In genomic region chr3:138096263-138097028, GRCm38 (mm10) we compare ENCODE assay signal across 19 mouse cellular contexts. TPM values are rescaled to one million over a fixed set of nuclear protein-coding genes. Genes with fewer than 3 reads are reported as not detected.
DNase-seq lines count a peak whose midpoint lies in the region; ATAC-seq and TF ChIP-seq lines count a peak whose summit lies in the region.
"Had no signal": no experiment of that assay in that cellular context is flagged by ENCODE, and none has a peak within 500 bp of the region (broad histone marks: within the 10 kb centered on the region; RNA-seq: fewer than 3 reads in every experiment).

No protein-coding gene starts in this region.

- H3K36me3 ChIP-seq in intestine, embryonic 16.5 days (ENCODE audit: control insufficient read depth, insufficient read depth, low read length) = 0 out of 2 replicates have a peak, but pooled peaks cover 3% of the 10 kb centered on the region
- no peaks in the 10 kb centered on the region for H3K36me3 ChIP-seq in intestine, embryonic 15.5 days
- peaks cover 6% of the 10 kb centered on the region; the same call in 1 of the 2 replicates for H3K36me3 ChIP-seq in midbrain, embryonic 13.5 days
- H3K36me3 ChIP-seq in midbrain, postnatal 0 days (ENCODE audit: insufficient read depth, low read length) = no peaks in the 10 kb centered on the region
- no peaks in the 10 kb centered on the region for H3K36me3 ChIP-seq in embryonic facial prominence, embryonic 15.5 days

- H3K9me3 ChIP-seq in intestine, embryonic 16.5 days (ENCODE audit: control insufficient read depth, low read length) = no peaks in the 10 kb centered on the region
- no peaks in the 10 kb centered on the region for H3K9me3 ChIP-seq in intestine, embryonic 15.5 days
- no peaks in the 10 kb centered on the region for H3K9me3 ChIP-seq in midbrain, embryonic 13.5 days
- no peaks in the 10 kb centered on the region for H3K9me3 ChIP-seq in midbrain, postnatal 0 days (ENCODE audit: low read length)
- H3K9me3 ChIP-seq in embryonic facial prominence, embryonic 15.5 days (replicated peaks) = no peaks in the 10 kb centered on the region

- no peak overlapping the region for H3K27ac ChIP-seq in intestine, embryonic 16.5 days (ENCODE audit: low read length)
- no peak overlapping the region for H3K27ac ChIP-seq in intestine, embryonic 15.5 days
- H3K27ac ChIP-seq in midbrain, embryonic 13.5 days = no peak overlapping the region
- H3K27ac ChIP-seq in midbrain, postnatal 0 days (ENCODE audit: low read depth, low read length) = no peak overlapping the region
- H3K27ac ChIP-seq in embryonic facial prominence, embryonic 15.5 days (replicated peaks) = peak overlapping the region; percentile 76
- H3K27ac ChIP-seq: liver, embryonic 14.5 days; macrophage had no signal

- TF ChIP-seq CTCF in midbrain, postnatal 0 days (IDR thresholded peaks at IDR 0.05) = no peak

- H3K4me3 ChIP-seq in intestine, embryonic 16.5 days (ENCODE audit: low read length) = no peak overlapping the region
- H3K4me3 ChIP-seq in intestine, embryonic 15.5 days (replicated peaks) = no peak overlapping the region
- H3K4me3 ChIP-seq in midbrain, embryonic 13.5 days (replicated peaks) = no peak overlapping the region
- no peak overlapping the region for H3K4me3 ChIP-seq in midbrain, postnatal 0 days (ENCODE audit: low read depth, low read length)
- H3K4me3 ChIP-seq in embryonic facial prominence, embryonic 15.5 days (replicated peaks) = no peak overlapping the region

- ATAC-seq in intestine, embryonic 16.5 days = 0 out of 2 replicates have a peak, but pooled peaks have one; percentile 9
- ATAC-seq in intestine, embryonic 15.5 days = no peak
- ATAC-seq in midbrain, embryonic 13.5 days = peak; percentile 22; the same call in 1 of the 2 replicates
- ATAC-seq in midbrain, postnatal 0 days (ENCODE audit: low FRiP score) = no peak
- ATAC-seq in embryonic facial prominence, embryonic 15.5 days (ENCODE audit: insufficient number of reproducible peaks, low FRiP score, low TSS enrichment, low read depth) = no peak
- no peak for ATAC-seq in megakaryocyte-erythroid progenitor cell, adult 5-6 weeks (replicated peaks; ENCODE audit: low FRiP score, low TSS enrichment, poor library complexity, severe bottlenecking)

- peaks cover 7% of the 10 kb centered on the region; the same call in 1 of the 2 replicates for H3K4me1 ChIP-seq in intestine, embryonic 16.5 days (ENCODE audit: control insufficient read depth, insufficient read depth, low read length)
- H3K4me1 ChIP-seq in intestine, embryonic 15.5 days (replicated peaks) = no peaks in the 10 kb centered on the region
- H3K4me1 ChIP-seq in midbrain, embryonic 13.5 days (replicated peaks) = peaks cover 8% of the 10 kb centered on the region
- H3K4me1 ChIP-seq in midbrain, postnatal 0 days (ENCODE audit: insufficient read depth, low read length) = 0 out of 2 replicates have a peak, but pooled peaks cover 3% of the 10 kb centered on the region
- H3K4me1 ChIP-seq in embryonic facial prominence, embryonic 15.5 days = peaks cover 22% of the 10 kb centered on the region

- WGBS in intestine, embryonic 16.5 days = 84% methylated on average over 19 of the region's 19 CpGs
- 85% methylated on average over 19 of the region's 19 CpGs for WGBS in intestine, embryonic 15.5 days
- WGBS in midbrain, embryonic 13.5 days = 87% methylated on average over 19 of the region's 19 CpGs
- WGBS in midbrain, postnatal 0 days = 85% methylated on average over 19 of the region's 19 CpGs
- 81% methylated on average over 19 of the region's 19 CpGs for WGBS in embryonic facial prominence, embryonic 15.5 days

- no peak overlapping the region for H3K9ac ChIP-seq in intestine, embryonic 16.5 days (ENCODE audit: low read depth, low read length)
- no peak overlapping the region for H3K9ac ChIP-seq in intestine, embryonic 15.5 days
- H3K9ac ChIP-seq in midbrain, embryonic 13.5 days (replicated peaks) = no peak overlapping the region
- no peak overlapping the region for H3K9ac ChIP-seq in midbrain, postnatal 0 days (replicated peaks; ENCODE audit: low read length, poor library complexity, severe bottlenecking)
- no peak overlapping the region for H3K9ac ChIP-seq in embryonic facial prominence, embryonic 15.5 days
- H3K9ac ChIP-seq: liver, embryonic 14.5 days had no signal

- no peaks in the 10 kb centered on the region for H3K27me3 ChIP-seq in intestine, embryonic 16.5 days (replicated peaks; ENCODE audit: control insufficient read depth, insufficient read depth, low read length)
- H3K27me3 ChIP-seq in intestine, embryonic 15.5 days (replicated peaks) = no peaks in the 10 kb centered on the region
- H3K27me3 ChIP-seq in midbrain, embryonic 13.5 days = no peaks in the 10 kb centered on the region
- H3K27me3 ChIP-seq in midbrain, postnatal 0 days (ENCODE audit: insufficient read depth, low read length) = no peaks in the 10 kb centered on the region
- no peaks in the 10 kb centered on the region for H3K27me3 ChIP-seq in embryonic facial prominence, embryonic 15.5 days

- peak; percentile 71 for DNase-seq in adrenal gland, adult 2 months
- no peak for DNase-seq in adrenal gland, postnatal 25 days
- no peak for DNase-seq in midbrain, postnatal 0 days (ENCODE audit: low spot score)
- DNase-seq: cerebellum, adult 9-10 months; heart, adult 11 months; heart, postnatal 4 days; kidney, adult 11 months; kidney, postnatal 25 days; right cerebral cortex, adult 18-20 months; thymus, postnatal 25 days had no signal

- no peak overlapping the region for H3K4me2 ChIP-seq in intestine, embryonic 16.5 days (ENCODE audit: low read depth, low read length)
- no peak overlapping the region for H3K4me2 ChIP-seq in intestine, embryonic 15.5 days (replicated peaks)
- no peak overlapping the region for H3K4me2 ChIP-seq in midbrain, embryonic 13.5 days (replicated peaks)
- no peak overlapping the region for H3K4me2 ChIP-seq in midbrain, postnatal 0 days (ENCODE audit: low read depth, low read length, poor library complexity, severe bottlenecking)
- no peak overlapping the region for H3K4me2 ChIP-seq in embryonic facial prominence, embryonic 15.5 days (replicated peaks)

RNA-seq across cellular contexts. Expression of gene Gm5105, which starts 29.3 kb away (rescaled TPM):
- not detected for total RNA-seq in adrenal gland, adult 2 months (2021)
- polyA plus RNA-seq in adrenal gland, adult 2 months (2012; rRNA removed) = not detected in 2 replicates
- total RNA-seq in adrenal gland, postnatal 25 days (2021) = not detected in 2 replicates
- polyA plus RNA-seq in intestine, embryonic 16.5 days (2015; fragmentation: Nextera tagmentation; extraction: Ambion mirVana) = 0.17 TPM in 1 of 2 replicates, not detected in the other
- polyA plus RNA-seq in intestine, embryonic 15.5 days (2015; fragmentation: Nextera tagmentation; extraction: Ambion mirVana) = 0.24 and 0.31 TPM in 2 replicates
- not detected in 2 replicates for polyA plus RNA-seq in midbrain, embryonic 13.5 days (2015; fragmentation: Nextera tagmentation; extraction: Ambion mirVana)
- not detected in 2 replicates for total RNA-seq in midbrain, postnatal 0 days (2014; rRNA removed)
- 0.11 and 0.12 TPM in 2 replicates for polyA plus RNA-seq in midbrain, postnatal 0 days (2015; fragmentation: Nextera tagmentation; extraction: Ambion mirVana)
- polyA plus RNA-seq in embryonic facial prominence, embryonic 15.5 days (2015; fragmentation: Nextera tagmentation; extraction: Ambion mirVana) = 0.17 and 0.35 TPM in 2 replicates
- total RNA-seq in megakaryocyte-erythroid progenitor cell, adult 5-6 weeks (2014; fragmentation: Nextera tagmentation) = not detected in 2 replicates
- not detected in 2 replicates for total RNA-seq in megakaryocyte-erythroid progenitor cell, adult 5-6 weeks (2017)
- polyA plus RNA-seq: liver, embryonic 14.5 days; macrophage; spleen, adult 2 months had no signal

RNA-seq across cellular contexts. Expression of gene 1110002E22Rik, which starts 31.6 kb away (rescaled TPM):
- total RNA-seq in adrenal gland, adult 2 months (2021) = under 1 TPM in 1 of 2 experiments, not detected in 1; 0.06 TPM
- 0.01 TPM in 1 of 2 replicates, not detected in the other for polyA plus RNA-seq in adrenal gland, adult 2 months (2012; rRNA removed)
- 0.09 and 0.10 TPM in 2 replicates for total RNA-seq in adrenal gland, postnatal 25 days (2021)
- 0.15 and 0.18 TPM in 2 replicates for polyA plus RNA-seq in intestine, embryonic 16.5 days (2015; fragmentation: Nextera tagmentation; extraction: Ambion mirVana)
- polyA plus RNA-seq in intestine, embryonic 15.5 days (2015; fragmentation: Nextera tagmentation; extraction: Ambion mirVana) = 0.14 and 0.18 TPM in 2 replicates
- polyA plus RNA-seq in midbrain, embryonic 13.5 days (2015; fragmentation: Nextera tagmentation; extraction: Ambion mirVana) = 0.03 and 0.05 TPM in 2 replicates
- total RNA-seq in midbrain, postnatal 0 days (2014; rRNA removed) = 0.11 and 0.24 TPM in 2 replicates
- 0.04 and 0.05 TPM in 2 replicates for polyA plus RNA-seq in midbrain, postnatal 0 days (2015; fragmentation: Nextera tagmentation; extraction: Ambion mirVana)
- polyA plus RNA-seq in embryonic facial prominence, embryonic 15.5 days (2015; fragmentation: Nextera tagmentation; extraction: Ambion mirVana) = 1.9 and 2.8 TPM in 2 replicates
- total RNA-seq in megakaryocyte-erythroid progenitor cell, adult 5-6 weeks (2014; fragmentation: Nextera tagmentation) = not detected in 2 replicates
- total RNA-seq in megakaryocyte-erythroid progenitor cell, adult 5-6 weeks (2017) = not detected in 2 replicates
- total RNA-seq: monocyte, adult 5-6 weeks had no signal
- polyA plus RNA-seq: macrophage had no signal

RNA-seq across cellular contexts. Expression of gene Trmt10a, which starts 46.8 kb away (rescaled TPM):
- total RNA-seq in adrenal gland, adult 2 months (2021) = 10 to 100 TPM in 1 of 2 experiments, 1 to 10 TPM in 1; 9.8 to 11.0 TPM
- polyA plus RNA-seq in adrenal gland, adult 2 months (2012; rRNA removed) = 0.69 and 1.4 TPM in 2 replicates
- total RNA-seq in adrenal gland, postnatal 25 days (2021) = 10.1 and 11.8 TPM in 2 replicates
- 9.2 and 9.4 TPM in 2 replicates for polyA plus RNA-seq in intestine, embryonic 16.5 days (2015; fragmentation: Nextera tagmentation; extraction: Ambion mirVana)
- 8.8 and 12.9 TPM in 2 replicates for polyA plus RNA-seq in intestine, embryonic 15.5 days (2015; fragmentation: Nextera tagmentation; extraction: Ambion mirVana)
- 8.9 and 9.3 TPM in 2 replicates for polyA plus RNA-seq in midbrain, embryonic 13.5 days (2015; fragmentation: Nextera tagmentation; extraction: Ambion mirVana)
- 2.5 and 5.3 TPM in 2 replicates for total RNA-seq in midbrain, postnatal 0 days (2014; rRNA removed)
- polyA plus RNA-seq in midbrain, postnatal 0 days (2015; fragmentation: Nextera tagmentation; extraction: Ambion mirVana) = 8.4 and 9.5 TPM in 2 replicates
- 7.7 and 10.8 TPM in 2 replicates for polyA plus RNA-seq in embryonic facial prominence, embryonic 15.5 days (2015; fragmentation: Nextera tagmentation; extraction: Ambion mirVana)
- total RNA-seq in megakaryocyte-erythroid progenitor cell, adult 5-6 weeks (2014; fragmentation: Nextera tagmentation) = 4.4 and 7.3 TPM in 2 replicates
- 8.5 and 30.6 TPM in 2 replicates for total RNA-seq in megakaryocyte-erythroid progenitor cell, adult 5-6 weeks (2017)

RNA-seq across cellular contexts. Expression of gene Mttp, which starts 48.3 kb away (rescaled TPM):
- total RNA-seq in adrenal gland, adult 2 months (2021) = 10 to 100 TPM in 1 of 2 experiments, 1 to 10 TPM in 1; 5.5 to 12.6 TPM
- polyA plus RNA-seq in adrenal gland, adult 2 months (2012; rRNA removed) = 0.51 and 0.68 TPM in 2 replicates
- 13.7 and 14.4 TPM in 2 replicates for total RNA-seq in adrenal gland, postnatal 25 days (2021)
- polyA plus RNA-seq in intestine, embryonic 16.5 days (2015; fragmentation: Nextera tagmentation; extraction: Ambion mirVana) = 405 and 573 TPM in 2 replicates
- 228 and 249 TPM in 2 replicates for polyA plus RNA-seq in intestine, embryonic 15.5 days (2015; fragmentation: Nextera tagmentation; extraction: Ambion mirVana)
- polyA plus RNA-seq in midbrain, embryonic 13.5 days (2015; fragmentation: Nextera tagmentation; extraction: Ambion mirVana) = 10.3 and 11.9 TPM in 2 replicates
- 4.9 and 8.1 TPM in 2 replicates for total RNA-seq in midbrain, postnatal 0 days (2014; rRNA removed)
- polyA plus RNA-seq in midbrain, postnatal 0 days (2015; fragmentation: Nextera tagmentation; extraction: Ambion mirVana) = 6.1 and 6.7 TPM in 2 replicates
- polyA plus RNA-seq in embryonic facial prominence, embryonic 15.5 days (2015; fragmentation: Nextera tagmentation; extraction: Ambion mirVana) = 7.9 and 8.7 TPM in 2 replicates
- total RNA-seq in megakaryocyte-erythroid progenitor cell, adult 5-6 weeks (2014; fragmentation: Nextera tagmentation) = 1.2 and 3.3 TPM in 2 replicates
- 2.7 and 3.4 TPM in 2 replicates for total RNA-seq in megakaryocyte-erythroid progenitor cell, adult 5-6 weeks (2017)

Comparison
In these comparisons a context has a peak if more than half of its experiments do, and no peak if none do; other contexts are left out.
1. ATAC-seq: peak in intestine, embryonic 16.5 days (single experiment) and midbrain, embryonic 13.5 days (single experiment); none in intestine, embryonic 15.5 days (single experiment), midbrain, postnatal 0 days (single experiment), embryonic facial prominence, embryonic 15.5 days (single experiment) and megakaryocyte-erythroid progenitor cell, adult 5-6 weeks (single experiment).